In genomic region chr11:118333431-118333830, GRCm38 (mm10) we compare ENCODE assay signal across 28 mouse cellular contexts. TPM values are rescaled to one million over a fixed set of nuclear protein-coding genes. Genes with fewer than 3 reads are reported as not detected.
DNase-seq lines count a peak whose midpoint lies in the region; ATAC-seq and TF ChIP-seq lines count a peak whose summit lies in the region.
"Had no signal": no experiment of that assay in that cellular context is flagged by ENCODE, and none has a peak within 500 bp of the region (broad histone marks: within the 10 kb centered on the region; RNA-seq: fewer than 3 reads in every experiment).

No protein-coding gene starts in this region.

- H3K4me1 ChIP-seq in stomach, embryonic 16.5 days (ENCODE audit: control insufficient read depth, insufficient read depth, low read length) = 0 out of 2 replicates have a peak, but pooled peaks cover under 1% of the 10 kb centered on the region
- no peaks in the 10 kb centered on the region for H3K4me1 ChIP-seq in stomach, postnatal 0 days (replicated peaks; ENCODE audit: control insufficient read depth, insufficient read depth)
- peaks cover 36% of the 10 kb centered on the region for H3K4me1 ChIP-seq in embryonic facial prominence, embryonic 15.5 days
- H3K4me1 ChIP-seq: heart, embryonic 12.5 days had no signal

- 78% methylated on average over 17 of the region's 17 CpGs for WGBS in stomach, embryonic 16.5 days
- WGBS in stomach, postnatal 0 days = 83% methylated on average over 17 of the region's 17 CpGs
- WGBS in embryonic facial prominence, embryonic 15.5 days = 67% methylated on average over 17 of the region's 17 CpGs

- intact Hi-C loops in gastrocnemius, adult 2 months (cut with DNase I) = no loop called here

- TF ChIP-seq CTCF in gastrocnemius, adult 2 months (IDR thresholded peaks at IDR 0.05) = no peak
- no peak for TF ChIP-seq CTCF in stomach, postnatal 0 days (IDR thresholded peaks at IDR 0.05; ENCODE audit: low read depth)

- no peaks in the 10 kb centered on the region for H3K9me3 ChIP-seq in stomach, embryonic 16.5 days (replicated peaks; ENCODE audit: control insufficient read depth, low read length)
- H3K9me3 ChIP-seq in stomach, postnatal 0 days (ENCODE audit: control insufficient read depth, low read length) = no peaks in the 10 kb centered on the region
- H3K9me3 ChIP-seq in embryonic facial prominence, embryonic 15.5 days (replicated peaks) = no peaks in the 10 kb centered on the region
- H3K9me3 ChIP-seq: embryonic facial prominence, embryonic 12.5 days; forebrain, embryonic 15.5 days; G1E; heart, embryonic 12.5 days; heart, embryonic 15.5 days; hindbrain, embryonic 13.5 days; intestine, embryonic 15.5 days had no signal

- H3K4me3 ChIP-seq in gastrocnemius, adult 2 months = peak overlapping the region; percentile 53
- no peak overlapping the region for H3K4me3 ChIP-seq in stomach, embryonic 16.5 days (replicated peaks; ENCODE audit: low read length)
- H3K4me3 ChIP-seq in stomach, postnatal 0 days (ENCODE audit: low read depth, low read length) = no peak overlapping the region
- no peak overlapping the region for H3K4me3 ChIP-seq in embryonic facial prominence, embryonic 15.5 days (replicated peaks)
- H3K4me3 ChIP-seq: embryonic facial prominence, embryonic 12.5 days; forebrain, embryonic 15.5 days; heart, embryonic 12.5 days; heart, embryonic 15.5 days; hindbrain, embryonic 10.5 days; hindbrain, embryonic 13.5 days; intestine, embryonic 15.5 days had no signal

- H3K4me2 ChIP-seq in stomach, embryonic 16.5 days (ENCODE audit: low read depth, low read length) = no peak overlapping the region
- H3K4me2 ChIP-seq in stomach, postnatal 0 days (replicated peaks; ENCODE audit: low read depth) = no peak overlapping the region
- no peak overlapping the region for H3K4me2 ChIP-seq in embryonic facial prominence, embryonic 15.5 days (replicated peaks)
- H3K4me2 ChIP-seq: embryonic facial prominence, embryonic 12.5 days; forebrain, embryonic 15.5 days; heart, embryonic 12.5 days; heart, embryonic 15.5 days; hindbrain, embryonic 13.5 days; intestine, embryonic 15.5 days had no signal

- H3K9ac ChIP-seq in stomach, embryonic 16.5 days (ENCODE audit: low read length) = no peak overlapping the region
- H3K9ac ChIP-seq in stomach, postnatal 0 days (ENCODE audit: low read length) = no peak overlapping the region
- no peak overlapping the region for H3K9ac ChIP-seq in embryonic facial prominence, embryonic 15.5 days
- H3K9ac ChIP-seq: embryonic facial prominence, embryonic 12.5 days; forebrain, embryonic 15.5 days; heart, embryonic 12.5 days; heart, embryonic 15.5 days; hindbrain, embryonic 13.5 days; intestine, embryonic 15.5 days had no signal

- no peaks in the 10 kb centered on the region for H3K36me3 ChIP-seq in stomach, embryonic 16.5 days (ENCODE audit: control insufficient read depth, insufficient read depth, low read length)
- H3K36me3 ChIP-seq in stomach, postnatal 0 days (ENCODE audit: control insufficient read depth, insufficient read depth, low read length) = no peaks in the 10 kb centered on the region; the same call in 1 of the 2 replicates
- H3K36me3 ChIP-seq in embryonic facial prominence, embryonic 15.5 days = peaks cover 20% of the 10 kb centered on the region
- H3K36me3 ChIP-seq: G1E; intestine, embryonic 15.5 days had no signal

- peak overlapping the region; percentile 82 for H3K27ac ChIP-seq in gastrocnemius, adult 2 months
- H3K27ac ChIP-seq in stomach, embryonic 16.5 days (ENCODE audit: low read length) = peak overlapping the region; percentile 43; the same call in 1 of the 2 replicates
- H3K27ac ChIP-seq in stomach, postnatal 0 days (replicated peaks) = no peak overlapping the region
- H3K27ac ChIP-seq in embryonic facial prominence, embryonic 15.5 days (replicated peaks) = peak overlapping the region; percentile 55
- H3K27ac ChIP-seq: embryonic facial prominence, embryonic 12.5 days; forebrain, embryonic 15.5 days; heart, embryonic 15.5 days; hindbrain, embryonic 10.5 days; hindbrain, embryonic 13.5 days; intestine, embryonic 15.5 days had no signal

- no peaks in the 10 kb centered on the region for H3K27me3 ChIP-seq in stomach, embryonic 16.5 days (ENCODE audit: control insufficient read depth, insufficient read depth, low read length)
- H3K27me3 ChIP-seq in stomach, postnatal 0 days (ENCODE audit: control insufficient read depth, insufficient read depth, low read length) = no peaks in the 10 kb centered on the region
- no peaks in the 10 kb centered on the region for H3K27me3 ChIP-seq in embryonic facial prominence, embryonic 15.5 days
- H3K27me3 ChIP-seq: embryonic facial prominence, embryonic 12.5 days; forebrain, embryonic 15.5 days; heart, embryonic 12.5 days; heart, embryonic 15.5 days; hindbrain, embryonic 13.5 days; intestine, embryonic 15.5 days; Patski had no signal

- DNase-seq in gastrocnemius, adult 2 months = peak; percentile 26
- no peak for DNase-seq in gastrocnemius, postnatal 25 days
- peak; percentile 38 to 40 for DNase-seq in kidney, postnatal 4 days
- DNase-seq in kidney, postnatal 10 days = no peak
- no peak for DNase-seq in stomach, postnatal 0 days (ENCODE audit: low spot score)
- DNase-seq: adrenal gland, postnatal 10 days; adrenal gland, postnatal 36 days; B cell, adult 2 months; cerebellum, adult 18-20 months; cerebellum, adult 9-10 months; cerebellum, postnatal 14 days; gastrocnemius, postnatal 10 days; heart, postnatal 10 days; heart, postnatal 36 days had no signal

- no peak for ATAC-seq in stomach, embryonic 16.5 days (ENCODE audit: insufficient read depth, low FRiP score)
- no peak for ATAC-seq in stomach, postnatal 0 days (ENCODE audit: low FRiP score, low TSS enrichment)
- ATAC-seq in embryonic facial prominence, embryonic 15.5 days (ENCODE audit: insufficient number of reproducible peaks, low FRiP score, low TSS enrichment, low read depth) = no peak
- ATAC-seq: forebrain, embryonic 15.5 days; hindbrain, embryonic 16.5 days; intestine, embryonic 15.5 days; Patski had no signal

- no peak for TF ChIP-seq EP300 in stomach, postnatal 0 days (optimal IDR thresholded peaks at IDR 0.05)

RNA-seq across cellular contexts. Expression of gene Cep295nl, which starts 8.9 kb away (rescaled TPM):
- total RNA-seq in gastrocnemius, adult 2 months (2021) = 1 to 10 TPM; 1.0 to 1.1 TPM
- total RNA-seq in gastrocnemius, postnatal 25 days (2021) = 1 to 10 TPM in 1 of 2 experiments, under 1 TPM in 1; 0.99 to 1.0 TPM
- polyA plus RNA-seq in stomach, embryonic 16.5 days (2015; fragmentation: Nextera tagmentation; extraction: Ambion mirVana) = 0.36 and 0.55 TPM in 2 replicates
- polyA plus RNA-seq in stomach, postnatal 0 days (2015; fragmentation: Nextera tagmentation; extraction: Ambion mirVana) = 0.51 and 0.53 TPM in 2 replicates
- 0.59 and 0.64 TPM in 2 replicates for polyA plus RNA-seq in embryonic facial prominence, embryonic 15.5 days (2015; fragmentation: Nextera tagmentation; extraction: Ambion mirVana)
- total RNA-seq: CH12.LX; granulocyte monocyte progenitor cell, adult 5-6 weeks had no signal
- polyA plus RNA-seq: forebrain, embryonic 15.5 days; G1E had no signal

RNA-seq across cellular contexts. Expression of gene Timp2, which starts 22.1 kb away (rescaled TPM):
- 100 to 1,000 TPM in 1 of 2 experiments, 10 to 100 TPM in 1; 70.1 to 115 TPM for total RNA-seq in gastrocnemius, adult 2 months (2021)
- 10 to 100 TPM; 77.3 to 96.4 TPM for total RNA-seq in gastrocnemius, postnatal 25 days (2021)
- polyA plus RNA-seq in stomach, embryonic 16.5 days (2015; fragmentation: Nextera tagmentation; extraction: Ambion mirVana) = 66.5 and 66.7 TPM in 2 replicates
- polyA plus RNA-seq in stomach, postnatal 0 days (2015; fragmentation: Nextera tagmentation; extraction: Ambion mirVana) = 72.7 and 77.2 TPM in 2 replicates
- 163 and 170 TPM in 2 replicates for polyA plus RNA-seq in embryonic facial prominence, embryonic 15.5 days (2015; fragmentation: Nextera tagmentation; extraction: Ambion mirVana)
- total RNA-seq: G1E had no signal
- polyA plus RNA-seq: G1E had no signal

RNA-seq across cellular contexts. Expression of gene Usp36, which starts 43.4 kb away (rescaled TPM):
- 10 to 100 TPM; 15.7 to 17.4 TPM for total RNA-seq in gastrocnemius, adult 2 months (2021)
- 10 to 100 TPM; 11.9 to 12.8 TPM for total RNA-seq in gastrocnemius, postnatal 25 days (2021)
- 18.0 and 18.2 TPM in 2 replicates for polyA plus RNA-seq in stomach, embryonic 16.5 days (2015; fragmentation: Nextera tagmentation; extraction: Ambion mirVana)
- polyA plus RNA-seq in stomach, postnatal 0 days (2015; fragmentation: Nextera tagmentation; extraction: Ambion mirVana) = 8.1 and 8.9 TPM in 2 replicates
- 23.2 and 25.4 TPM in 2 replicates for polyA plus RNA-seq in embryonic facial prominence, embryonic 15.5 days (2015; fragmentation: Nextera tagmentation; extraction: Ambion mirVana)

Comparison
In these comparisons a context has a peak if more than half of its experiments do, and no peak if none do; other contexts are left out.
1. DNase-seq: peak in gastrocnemius, adult 2 months (single experiment) and kidney, postnatal 4 days (2 of 2); none in gastrocnemius, postnatal 25 days (single experiment), kidney, postnatal 10 days (single experiment) and stomach, postnatal 0 days (single experiment).